Mouse (Mus musculus) cerebellum, adult 2 months (tissue): Measurements from ENCODE around the gene Mrto4.
A peak's percentile ranks its signal among the peaks of the same experiment; 100 is the strongest.

Experiments
- CTCF ChIP-seq: fragments of 200-500 bp; IDR thresholded peaks from 2 replicates; pipeline ENCODE4 v1.5.1; 2011; ENCODE audit warnings: low read depth, mild to moderate bottlenecking, control low read depth, low read length, moderate library complexity, borderline replicate concordance; ENCODE audit not compliant: insufficient read depth
- POLR2A ChIP-seq: fragments of 200-500 bp; IDR thresholded peaks from 2 replicates; pipeline ENCODE4 v1.6.1; 2011; ENCODE audit warnings: low read length, control low read depth, borderline replicate concordance; ENCODE audit not compliant: insufficient read depth

GRCm38 (mm10) chr4:139380207-139380748, 27.9 kb upstream of the Mrto4 start:
- TF ChIP-seq POLR2A (peak; percentile 80; the same call in 1 of the 2 replicates), CTCF (no peak)
